Mouse (Mus musculus) adrenal gland (tissue): ENCODE data around the gene Rab8b.
"Not testable (repeated sequence)": the region's sequence is repeated elsewhere in the genome, so short reads cannot be mapped to it uniquely, and the experiment has no call there.

Source experiments
- intact Hi-C: fragments of 180-260 bp; cut with DNase I; formaldehyde crosslinking; loops from one replicate; pipeline ENCODE4 v1.15.1; 2025

Rab8b gene

DNA sequence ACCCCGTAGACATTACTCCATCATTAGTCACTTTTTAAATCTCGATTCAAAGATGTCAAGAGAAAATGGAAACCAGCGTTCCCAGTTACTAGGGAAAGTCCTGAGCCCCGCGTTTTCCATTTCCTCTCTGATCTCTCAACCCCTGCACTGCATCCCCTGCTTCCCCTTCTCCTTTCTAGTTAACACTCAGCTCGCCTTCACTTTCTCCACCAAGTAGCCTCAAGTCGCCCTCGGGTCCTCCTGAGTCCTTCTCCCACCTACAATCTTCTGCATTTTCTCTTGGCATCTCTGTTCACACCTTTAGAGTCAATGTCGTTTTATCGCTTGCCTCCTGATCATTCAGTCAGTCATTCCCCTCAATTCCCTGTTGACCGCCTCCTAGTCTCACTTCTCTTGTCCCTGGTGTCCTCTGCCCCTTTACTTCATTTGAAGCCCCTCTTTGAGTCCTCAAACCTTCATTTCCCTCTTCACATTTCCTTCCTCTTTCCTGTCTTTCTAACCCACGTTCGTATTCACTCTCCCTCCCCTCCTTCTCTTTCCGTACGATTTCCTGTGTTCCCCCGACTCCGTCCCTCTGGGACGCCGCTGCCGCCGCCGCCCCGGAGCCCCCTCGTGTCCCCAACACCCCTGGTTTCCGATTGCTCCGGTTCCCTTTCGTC lies 686 bp downstream of the Rab8b start:
- intact Hi-C loops, result loop anchor here (5.0 kb wide), 2 partner anchors 36 to 82 kb away; no protein-coding TSS in a partner anchor

- intact Hi-C loops, result loop anchor here (5.0 kb wide), 2 partner anchors 36 to 81 kb away; no protein-coding TSS in a partner anchor
Observed at GRCm38 (mm10) chr9:66917892-66918255, 1.6 kb downstream of the Rab8b start.

- intact Hi-C loops, result loop anchor here (5.0 kb wide), 2 partner anchors 35 to 80 kb away; no protein-coding TSS in a partner anchor
Observed at GRCm38 (mm10) chr9:66917216-66917891, 2.1 kb downstream of the Rab8b start.

DNA sequence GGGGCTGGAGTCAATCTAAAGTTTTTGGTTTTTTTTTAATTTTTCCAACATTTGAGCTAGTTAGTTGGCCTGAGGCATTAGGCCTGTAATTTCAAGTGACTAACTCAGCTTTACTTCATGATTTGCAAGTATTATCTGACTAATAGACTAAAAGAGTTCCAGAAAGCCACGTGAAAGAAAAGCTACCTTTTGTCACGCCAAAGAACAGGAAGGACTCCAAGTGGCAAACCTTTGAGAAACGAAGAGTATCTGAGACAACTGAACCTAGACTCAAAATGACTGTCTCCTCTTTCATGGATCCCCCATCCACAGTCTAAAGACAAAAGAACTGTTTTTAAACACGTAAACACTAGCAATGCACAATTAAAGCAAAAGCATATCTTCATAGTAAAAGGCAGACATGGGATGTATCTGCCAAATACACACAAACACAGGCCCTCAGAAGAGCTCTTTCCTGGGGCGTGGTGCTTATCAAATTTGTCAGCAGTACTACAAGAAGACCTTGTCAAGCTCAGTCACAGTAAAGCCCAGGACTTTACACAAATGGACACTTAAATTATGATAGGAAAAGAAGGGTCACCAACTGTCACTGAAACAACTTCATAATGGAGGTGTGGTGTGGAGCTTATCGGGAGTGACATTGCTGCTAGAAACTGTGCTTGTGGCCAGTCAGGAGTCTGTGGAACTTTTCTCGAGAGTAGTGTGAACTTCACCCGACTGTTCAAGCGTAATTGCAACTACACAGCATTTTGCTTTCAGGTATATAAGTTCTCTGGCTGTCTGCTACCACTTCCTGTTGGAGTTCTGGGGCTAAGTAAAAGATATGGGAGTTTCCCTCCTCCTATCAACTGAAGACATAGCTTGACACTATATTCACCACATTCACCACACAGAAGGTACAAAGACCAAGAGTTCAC lies 3.4 kb downstream of the Rab8b start:
- intact Hi-C loops, result loop anchor here (5.0 kb wide), 2 partner anchors 34 to 79 kb away; no protein-coding TSS in a partner anchor

DNA sequence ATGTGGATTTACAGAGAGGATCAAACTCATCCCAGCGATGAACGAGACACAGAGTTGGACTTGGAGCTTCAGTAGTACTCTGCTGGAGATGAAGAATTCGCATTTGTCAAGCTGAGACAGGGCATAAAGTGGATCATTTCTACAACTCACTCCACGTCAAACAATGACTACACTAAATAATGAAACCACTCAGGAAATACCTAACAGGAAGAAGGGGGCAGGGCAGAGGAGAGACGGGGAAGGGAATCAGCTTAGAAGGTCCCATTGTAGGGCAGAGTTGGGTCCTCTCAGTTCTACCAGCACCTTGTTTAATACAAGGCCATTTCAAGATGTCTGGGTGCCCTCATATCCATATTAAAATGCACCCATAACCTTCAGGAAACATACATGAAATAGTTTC lies 4.1 kb downstream of the Rab8b start:
- intact Hi-C loops, result loop anchor here (5.0 kb wide), 2 partner anchors 33 to 78 kb away; no protein-coding TSS in a partner anchor

- intact Hi-C loops, result no loop called here
Observed at GRCm38 (mm10) chr9:66914540-66914939, 4.9 kb downstream of the Rab8b start.

- intact Hi-C loops, result not testable (repeated sequence)
Observed at GRCm38 (mm10) chr9:66913254-66913934, 6.1 kb downstream of the Rab8b start.

DNA sequence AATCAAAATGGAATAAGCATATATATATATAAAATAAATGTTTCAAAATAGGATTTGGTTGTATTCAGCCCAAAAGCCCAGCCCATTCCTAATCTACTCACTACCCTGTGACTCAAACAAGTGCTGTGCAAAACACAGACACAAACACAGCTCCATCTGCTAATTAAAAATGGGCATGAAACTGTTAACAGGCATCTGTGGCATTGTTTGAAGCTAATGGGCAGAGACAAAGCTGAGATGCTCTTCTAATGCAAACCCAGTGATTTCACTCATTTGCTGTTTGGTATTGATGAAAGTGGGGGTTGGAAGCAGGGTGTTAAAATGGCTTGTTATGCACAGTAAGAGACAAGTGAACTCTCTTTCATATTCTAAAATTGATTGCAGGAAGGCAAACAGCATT lies 7.2 kb downstream of the Rab8b start:
- intact Hi-C loops, result no loop called here

DNA sequence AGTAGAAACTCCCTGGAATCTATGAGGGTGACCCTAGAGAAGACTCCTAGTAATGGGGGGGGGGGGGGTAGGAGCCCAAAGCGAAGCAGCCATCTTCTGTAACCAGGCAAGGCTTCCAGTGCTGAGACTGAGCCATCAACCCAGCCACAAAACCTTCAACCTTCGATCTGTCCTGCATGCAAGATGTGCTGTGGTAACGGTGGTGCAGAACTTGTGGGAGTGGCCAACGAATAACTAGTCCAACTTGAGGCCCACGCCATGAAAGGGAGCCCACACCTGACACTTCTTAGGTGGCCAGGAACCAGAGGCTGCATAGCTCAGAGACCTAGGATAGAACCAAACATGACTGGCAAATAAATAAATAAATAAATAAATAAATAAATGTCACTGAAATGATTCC lies 8.8 kb downstream of the Rab8b start:
- intact Hi-C loops, result no loop called here

DNA sequence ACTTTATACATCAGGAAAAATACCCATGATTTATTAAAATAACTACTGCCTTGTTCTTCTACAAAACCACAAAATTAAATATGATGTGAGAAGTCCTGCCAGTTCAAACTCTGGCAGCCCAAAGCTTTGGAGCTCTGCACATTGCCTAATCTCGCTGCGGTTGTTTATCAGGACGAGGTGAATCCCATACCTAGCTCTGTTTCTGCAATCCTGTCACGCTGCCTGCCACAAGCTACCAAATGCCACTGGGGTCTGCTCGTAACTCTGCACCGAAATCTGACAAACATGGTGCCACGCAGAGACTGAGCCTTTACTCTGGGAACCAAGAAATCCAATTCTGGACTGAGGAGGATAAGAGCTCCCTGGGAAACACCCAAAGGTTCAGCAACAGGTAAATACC lies 9.6 kb downstream of the Rab8b start:
- intact Hi-C loops, result no loop called here

GRCm38 (mm10) chr9:66907746-66908397 lies 11.6 kb downstream of the Rab8b start:
- intact Hi-C loops, result no loop called here

DNA sequence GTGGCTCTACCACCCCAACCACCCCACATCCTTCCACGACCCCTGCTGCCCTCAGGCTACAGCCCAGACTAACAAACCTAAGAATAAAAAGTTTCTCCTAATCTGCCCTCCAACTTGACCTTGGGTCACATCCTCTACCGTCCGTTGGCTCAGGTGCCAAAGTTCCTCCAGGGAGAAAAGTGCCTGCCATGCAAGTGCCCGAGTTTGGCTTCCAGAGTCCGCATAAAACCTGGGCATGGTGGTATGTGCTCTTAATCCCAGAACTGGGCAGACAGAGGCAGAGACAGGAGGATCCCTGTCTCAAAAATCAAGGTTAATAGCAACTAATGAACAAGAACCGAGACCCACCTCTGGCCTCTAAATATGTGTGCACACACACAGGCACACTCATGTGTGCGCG lies 12.4 kb downstream of the Rab8b start:
- intact Hi-C loops, result no loop called here

DNA sequence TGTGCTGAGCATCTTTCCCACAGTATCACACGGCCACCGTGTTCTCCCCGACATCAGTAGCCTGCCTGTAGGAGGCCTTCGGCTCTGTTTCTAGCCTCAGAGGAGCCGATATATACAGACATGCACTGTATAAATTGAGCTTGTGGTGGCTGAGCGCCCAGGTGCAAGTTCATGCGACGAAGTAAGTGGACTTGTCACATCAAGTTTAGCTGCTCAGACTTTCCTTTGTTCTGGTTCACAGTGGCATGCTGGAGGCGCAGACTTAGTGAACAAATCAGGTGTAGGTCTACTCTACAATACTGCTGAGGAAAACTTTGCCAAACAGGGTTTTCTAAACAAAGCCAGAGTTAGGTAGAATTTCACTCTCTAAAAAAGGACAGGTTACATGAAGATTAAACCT lies 13.5 kb downstream of the Rab8b start:
- intact Hi-C loops, result no loop called here

- intact Hi-C loops, result no loop called here
Observed at GRCm38 (mm10) chr9:66899526-66899925, 20.0 kb downstream of the Rab8b start.

- intact Hi-C loops, result no loop called here
Observed at GRCm38 (mm10) chr9:66899072-66899471, 20.4 kb downstream of the Rab8b start.

DNA sequence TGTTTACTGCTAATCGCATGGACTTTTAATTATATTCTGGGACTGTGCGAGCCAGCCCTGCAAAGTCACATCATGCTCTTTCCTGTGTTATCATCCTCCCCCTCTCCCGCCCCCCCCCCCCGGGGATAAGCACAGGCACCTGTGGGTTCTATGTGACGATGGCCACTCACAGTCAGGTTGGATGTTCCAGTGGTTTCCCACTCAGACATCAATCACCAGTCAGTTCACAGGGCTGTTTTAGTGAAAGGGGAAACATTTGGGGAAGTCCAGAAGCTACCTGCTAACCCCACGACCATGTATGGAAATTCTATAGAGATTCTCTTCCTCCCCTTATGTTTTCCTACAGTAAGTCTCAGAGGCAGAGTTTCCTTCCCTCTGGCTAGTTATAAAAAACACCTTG lies 21.6 kb downstream of the Rab8b start:
- intact Hi-C loops, result no loop called here

DNA sequence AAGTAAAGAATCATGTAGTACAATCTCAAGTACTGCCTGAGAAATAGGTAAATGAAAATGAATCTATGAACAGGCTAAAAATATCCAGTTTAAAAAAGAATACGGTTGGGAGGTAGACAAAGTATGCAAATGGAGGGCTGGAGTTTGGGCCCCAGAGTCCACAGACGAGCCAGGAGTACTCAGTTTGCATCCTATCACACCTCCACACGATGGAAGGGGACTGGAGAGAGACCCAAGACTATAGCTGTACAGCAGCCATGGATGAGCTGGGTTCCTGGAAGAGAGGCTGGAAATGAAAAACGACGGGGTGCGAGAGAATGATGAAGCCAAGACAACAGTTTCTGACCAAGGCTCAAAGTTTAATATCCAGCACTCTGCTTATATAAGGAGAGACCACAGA lies 22.5 kb downstream of the Rab8b start:
- intact Hi-C loops, result no loop called here

- intact Hi-C loops, result no loop called here
Observed at GRCm38 (mm10) chr9:66895995-66896394, 23.5 kb downstream of the Rab8b start.

GRCm38 (mm10) chr9:66895035-66895779 lies 24.3 kb downstream of the Rab8b start:
- intact Hi-C loops, result no loop called here

DNA sequence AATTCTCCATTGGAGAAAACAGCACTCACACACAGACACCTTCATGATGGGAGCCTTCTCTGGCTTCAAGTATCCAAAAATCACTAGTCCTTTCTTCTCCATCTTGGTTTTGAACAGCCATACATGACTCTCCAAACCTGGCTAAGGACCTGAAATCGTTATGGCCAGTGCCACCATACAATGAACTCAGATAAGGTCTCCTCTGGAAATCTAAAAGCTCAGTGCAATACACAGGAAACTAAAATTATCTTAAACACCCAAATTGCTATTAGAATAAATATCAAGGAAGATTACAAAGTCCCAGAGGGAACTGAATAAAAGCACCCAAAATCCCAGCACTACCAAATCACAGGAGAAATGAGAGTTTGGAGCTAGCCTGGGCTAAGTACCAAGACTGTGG lies 25.1 kb downstream of the Rab8b start:
- intact Hi-C loops, result no loop called here
